Mouse (Mus musculus): Measurements from ENCODE around the gene Anln.
"Not testable (repeated sequence)": the region's sequence is repeated elsewhere in the genome, so short reads cannot be mapped to it uniquely, and the experiment has no call there.

Gene Anln

GRCm38 (mm10) chr9:22316047-22316446 is 72.9 kb downstream of the Anln start:
- not testable (repeated sequence) for DNase-seq

- DNase-seq: no peak
Measured at GRCm38 (mm10) chr9:22314066-22314465, 74.9 kb downstream of the Anln start.

GRCm38 (mm10) chr9:22313218-22313617 is 75.8 kb downstream of the Anln start:
- no peak for DNase-seq

DNA sequence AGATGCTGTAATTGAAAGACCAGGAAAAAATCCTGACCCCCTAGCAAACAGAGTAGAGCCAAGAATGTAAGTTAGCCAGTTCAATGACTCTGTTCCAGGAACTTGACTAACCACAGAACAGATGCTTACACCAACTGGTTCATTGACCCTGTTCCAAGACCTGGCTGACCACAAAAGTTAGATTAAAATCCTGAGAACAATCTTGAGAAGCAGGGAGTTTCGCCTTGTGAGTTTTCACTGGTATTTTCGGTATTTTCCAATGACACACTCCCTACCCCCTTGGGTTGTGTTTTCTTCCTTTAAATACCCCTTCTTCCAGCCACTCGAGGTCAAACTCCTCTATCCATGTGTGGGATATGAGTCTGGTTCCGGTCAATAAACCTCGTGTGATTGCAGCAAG is 79.3 kb downstream of the Anln start:
- DNase-seq: no peak

DNA sequence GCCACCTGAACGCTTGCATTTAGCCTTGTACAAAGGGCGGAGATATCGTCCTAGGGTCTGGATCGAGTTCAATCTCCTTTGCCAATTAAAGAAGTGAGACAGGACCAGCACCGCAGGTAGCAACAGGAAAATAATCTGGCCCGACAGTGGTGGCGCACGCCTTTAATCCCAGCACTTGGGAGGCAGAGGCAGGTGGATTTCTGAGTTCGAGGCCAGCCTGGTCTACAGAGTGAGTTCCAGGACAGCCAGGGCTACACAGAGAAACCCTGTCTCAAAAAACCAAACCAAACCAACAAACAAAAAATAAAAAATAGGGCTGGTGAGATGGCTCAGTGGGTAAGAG is 81.1 kb downstream of the Anln start:
- DNase-seq: not testable (repeated sequence)

DNA sequence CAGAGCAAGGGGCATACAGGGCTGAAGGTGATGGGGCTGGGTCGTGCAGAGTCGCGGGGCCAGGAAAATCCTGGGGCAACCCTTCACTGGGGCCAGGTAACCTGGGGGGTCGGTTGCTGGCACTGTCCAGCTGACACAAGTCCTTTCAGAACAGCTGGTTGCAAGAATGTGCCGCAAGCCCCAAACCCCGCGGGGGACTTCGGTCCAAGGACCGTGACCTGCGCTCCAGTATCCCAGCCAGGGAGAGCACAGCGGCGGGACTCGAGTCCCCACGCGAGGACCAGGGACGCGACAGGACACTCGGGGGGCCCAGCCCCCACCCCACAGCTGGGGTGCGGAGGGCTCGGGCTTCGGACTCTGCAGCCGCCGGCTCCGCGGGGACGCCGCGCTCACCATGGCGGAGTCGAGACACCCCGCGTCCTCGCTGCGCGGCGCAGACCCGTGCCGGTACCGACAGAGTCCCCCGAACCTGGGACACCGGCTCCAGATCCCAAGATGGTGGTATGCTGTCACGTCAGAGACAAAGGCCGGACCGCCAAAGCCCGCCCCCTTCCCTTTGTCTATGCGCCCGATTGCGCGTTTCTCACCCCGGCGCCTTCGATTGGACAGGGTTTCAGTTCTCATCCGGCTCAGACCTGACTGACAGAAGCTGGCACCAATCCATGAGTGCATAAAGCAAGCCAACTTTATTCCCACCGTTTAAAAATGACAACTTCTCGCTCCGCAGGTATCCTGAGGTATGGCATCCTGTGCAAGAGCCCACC is 81.7 kb downstream of the Anln start, which contains the start of gene Zfp810:
Gene Zfp810, minus strand, starts transcription at position 493 of the 764 bp plus-strand sequence.
- DNase-seq: peak; percentile 86 to 93

- DNase-seq: peak; percentile 25
Measured at GRCm38 (mm10) chr9:22306726-22307125, 82.3 kb downstream of the Anln start.

- no peak for DNase-seq
Measured at GRCm38 (mm10) chr9:22302199-22302598, 86.8 kb downstream of the Anln start.
